Mouse (Mus musculus) urinary bladder, adult 18-20 months (tissue): ENCODE measurements around the gene Cacna1e.

ENCODE experiments used
- DNase-seq, 2 experiments: peaks; one replicate each; pipeline ENCODE4 v3.0.0; 2022; ENCODE audit warnings: low spot score in 2 of 2, mixed read lengths in 2 of 2

The Cacna1e gene

DNA sequence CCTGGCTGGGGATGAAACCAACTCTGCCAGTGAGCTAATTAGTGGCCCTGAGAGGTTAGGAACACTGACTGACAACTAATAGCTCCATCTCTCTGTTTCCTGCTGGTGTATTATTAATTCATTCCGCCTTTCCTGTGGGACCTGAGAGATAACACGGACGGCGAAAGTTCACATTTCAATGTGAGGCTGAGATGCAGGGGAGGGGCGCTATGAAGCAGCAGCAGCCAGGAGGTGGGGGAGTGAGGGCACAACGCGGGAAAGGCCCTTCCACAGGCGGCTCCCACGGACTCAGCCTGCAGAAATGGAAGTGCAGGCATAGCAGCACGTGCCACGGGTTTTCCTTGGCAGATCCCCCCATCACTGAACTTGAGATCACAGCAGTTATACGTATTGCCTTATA, 99.4 kb downstream of the Cacna1e start:
- no peak for DNase-seq

DNA sequence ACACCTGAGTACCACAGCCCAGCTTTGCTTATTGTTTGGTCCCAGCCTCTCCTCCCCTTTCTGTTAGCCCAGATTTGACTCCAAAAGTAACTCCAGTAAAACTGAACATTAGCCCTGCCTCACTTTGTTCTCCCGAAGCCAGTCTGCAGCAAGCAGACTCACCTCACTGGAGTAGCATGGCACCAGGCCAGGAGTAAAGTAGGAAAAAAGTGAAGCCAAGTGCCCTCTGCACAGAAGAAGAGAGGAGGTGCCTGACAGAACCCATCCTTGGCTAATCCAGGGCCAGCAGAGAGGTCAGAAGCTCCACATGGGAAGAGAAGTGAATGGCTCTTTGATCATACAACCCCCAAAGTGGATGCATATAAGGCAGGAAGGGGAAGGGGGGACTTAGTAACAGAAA, 100.8 kb downstream of the Cacna1e start:
- no peak for DNase-seq

DNA sequence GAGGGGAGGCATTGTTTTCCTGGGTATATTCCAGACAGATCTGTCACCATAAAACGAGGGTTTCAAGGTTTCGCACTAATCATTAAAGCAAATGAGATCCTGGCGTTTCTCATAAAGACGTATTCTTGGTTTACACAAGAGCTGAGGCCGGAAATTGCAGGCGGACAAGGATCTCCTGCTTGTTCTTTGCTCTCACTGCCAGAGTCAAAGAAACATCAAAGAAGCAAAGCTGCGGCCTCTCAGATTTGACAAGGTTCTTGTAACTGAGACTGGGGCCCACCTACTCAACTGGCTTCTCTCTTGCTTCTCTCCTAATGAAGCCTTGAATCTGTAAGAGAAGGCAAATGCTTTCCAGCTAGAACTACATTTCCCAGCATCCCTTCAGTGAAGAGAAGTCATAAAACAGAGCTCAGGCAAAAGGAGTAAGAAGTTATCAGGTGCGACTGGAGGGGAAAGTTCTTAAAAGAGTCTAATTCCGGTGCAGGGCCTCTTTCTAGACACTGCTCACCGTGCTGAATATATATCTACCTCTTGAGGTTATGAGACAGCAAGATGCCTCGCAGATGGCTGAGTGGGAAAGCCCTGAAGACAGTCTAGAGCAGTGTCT, 104.3 kb downstream of the Cacna1e start:
- DNase-seq = no peak

DNA sequence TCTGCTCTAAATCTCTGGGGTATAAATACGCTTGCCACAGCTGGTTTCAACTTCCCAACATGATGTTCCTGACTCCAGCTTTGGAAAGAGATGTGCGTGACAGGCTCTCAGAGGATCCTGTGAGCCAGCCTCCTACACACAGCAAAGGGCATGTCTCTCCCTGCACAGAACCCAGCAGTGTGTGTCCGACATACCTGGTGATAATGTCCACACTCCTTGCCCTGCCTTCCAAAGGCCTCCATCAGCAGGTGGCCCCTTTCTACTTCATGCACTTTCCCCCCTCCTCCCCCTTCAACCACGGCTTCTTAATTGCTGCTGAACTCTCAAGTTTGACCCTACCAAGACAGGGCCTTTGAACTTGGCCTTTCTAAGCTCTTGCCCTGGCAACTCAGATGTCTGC, 108.0 kb downstream of the Cacna1e start:
- no peak for DNase-seq

DNA sequence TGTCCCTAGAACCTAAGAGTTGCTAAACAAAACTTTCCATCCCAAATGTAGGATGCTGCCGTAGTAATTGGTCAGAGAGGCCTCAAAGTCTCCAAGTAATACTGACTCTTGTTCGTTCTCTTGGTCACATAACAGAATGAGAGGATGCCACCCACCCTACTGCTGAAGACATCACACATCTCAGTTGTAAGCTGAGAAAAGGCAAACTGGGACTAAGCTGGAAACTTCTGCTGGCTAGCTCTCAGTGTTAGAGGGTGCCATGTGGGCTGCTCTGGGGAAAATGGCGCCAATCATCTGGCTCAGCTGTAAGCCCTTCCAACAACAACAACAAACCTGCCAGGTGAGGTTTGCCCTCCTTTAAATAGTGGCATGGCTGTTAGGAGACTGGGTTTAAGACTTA, 109.8 kb downstream of the Cacna1e start:
- no peak for DNase-seq

DNA sequence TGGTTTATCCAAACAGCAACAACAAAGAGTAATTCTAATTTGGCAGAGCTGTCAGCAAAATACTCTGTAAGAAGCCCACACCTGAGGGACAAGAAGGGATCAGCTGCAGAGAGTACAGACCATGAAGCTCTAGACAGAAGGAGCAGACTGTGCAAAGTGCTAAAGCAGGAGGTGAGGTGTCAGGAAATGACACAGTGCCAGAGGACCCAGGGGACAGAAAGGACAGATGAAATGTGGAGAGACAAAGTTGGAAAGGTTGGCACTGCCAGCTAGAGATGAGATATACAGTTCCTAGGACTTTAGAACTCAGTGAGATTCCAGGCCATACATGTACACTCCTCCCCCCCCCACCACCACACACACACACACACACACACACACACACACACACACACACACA, 113.2 kb downstream of the Cacna1e start:
- DNase-seq = no peak

DNA sequence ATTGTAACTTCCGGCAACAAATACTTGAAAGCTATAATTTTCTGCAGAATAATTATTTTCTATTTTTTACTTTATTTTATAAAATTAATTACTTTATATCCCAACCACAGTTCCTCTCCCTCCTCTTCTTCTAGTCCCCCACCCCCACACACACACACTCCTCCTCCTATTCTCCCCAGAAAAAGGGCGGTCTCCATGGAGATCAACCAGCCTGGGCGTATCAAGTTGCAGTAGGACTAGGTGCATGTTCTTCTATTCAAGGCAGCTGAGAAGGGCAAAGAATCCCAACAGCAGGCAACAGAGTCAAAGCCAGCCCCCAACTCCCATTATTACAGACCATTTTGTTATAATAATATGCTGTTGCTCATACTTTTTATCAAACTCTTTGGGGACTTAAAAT, 113.8 kb downstream of the Cacna1e start:
- no peak for DNase-seq

DNA sequence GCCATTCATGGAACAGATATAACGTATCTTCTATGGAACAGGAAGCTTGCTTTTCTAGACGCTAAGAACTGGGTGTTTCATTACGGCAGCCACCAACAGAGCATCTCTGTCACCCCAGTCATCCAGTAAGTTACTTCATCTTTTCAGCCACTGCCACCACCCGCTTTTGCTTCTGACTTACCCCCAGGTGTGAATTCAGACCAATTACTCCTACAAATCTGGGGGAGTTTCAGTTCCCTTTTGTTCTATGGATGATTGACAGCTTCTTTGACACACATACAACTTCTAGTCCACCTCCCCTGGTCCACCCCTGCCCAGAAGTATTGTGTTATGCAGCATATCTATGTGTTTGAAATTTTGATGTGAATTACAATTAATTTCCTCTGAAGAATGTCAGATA, 121.2 kb downstream of the Cacna1e start:
- no peak for DNase-seq

DNA sequence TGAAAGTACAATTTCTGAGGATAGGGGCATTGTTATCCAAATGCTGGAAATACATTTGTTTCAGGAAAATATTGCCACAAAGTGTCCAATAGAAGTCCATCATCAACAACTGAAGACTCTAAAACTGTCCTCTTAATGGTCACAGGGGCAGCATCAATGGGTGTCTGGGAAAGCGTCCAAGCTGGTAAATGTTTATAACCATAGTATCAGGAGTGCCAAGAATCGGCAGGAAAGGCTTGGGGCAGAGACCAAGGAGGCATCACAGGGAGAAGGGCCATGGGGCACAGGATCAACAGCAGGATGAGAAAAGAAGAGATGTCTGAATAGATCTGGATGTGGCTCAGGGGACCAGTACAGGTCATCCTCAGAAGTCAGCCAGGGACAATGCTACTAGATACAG, 132.2 kb downstream of the Cacna1e start:
- no peak for DNase-seq

DNA sequence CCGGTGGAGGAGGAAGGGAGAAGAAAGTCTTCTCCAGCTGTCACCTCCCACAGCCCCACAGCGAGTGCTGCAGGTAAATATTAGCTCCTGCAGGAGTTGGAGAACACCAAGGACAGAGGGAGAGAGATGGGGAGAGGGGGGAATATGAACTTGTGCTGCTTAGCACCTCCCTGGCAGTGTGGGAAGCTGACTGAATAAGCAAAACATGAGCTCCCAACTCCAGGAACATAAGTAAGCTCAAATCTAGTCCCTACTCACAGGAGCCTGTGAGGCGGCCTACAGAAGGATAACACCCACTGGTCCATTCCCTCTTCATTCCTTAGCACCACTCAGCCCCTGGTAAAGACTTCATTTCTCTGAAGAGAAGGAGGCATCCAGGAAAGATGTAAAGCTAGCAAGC, 135.8 kb downstream of the Cacna1e start:
- DNase-seq = no peak

DNA sequence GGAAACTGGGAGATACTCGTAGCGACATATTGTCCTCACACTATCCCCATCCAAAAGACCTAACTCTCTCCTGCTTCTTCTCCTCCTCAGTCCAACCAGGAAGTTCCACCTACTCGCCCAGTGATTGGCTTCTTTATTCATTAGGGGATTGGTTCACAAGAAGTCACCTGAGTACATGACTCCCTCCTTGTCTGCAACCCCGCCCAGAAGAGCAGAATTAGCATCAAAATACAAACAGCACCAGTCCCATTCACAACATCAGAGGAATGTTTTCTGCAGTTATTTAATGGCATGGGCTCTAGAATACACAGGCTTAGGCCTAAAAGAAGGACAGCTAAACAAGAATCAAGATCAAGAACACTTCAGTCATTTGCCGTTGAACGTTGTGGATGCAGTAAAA, 139.1 kb downstream of the Cacna1e start:
- no peak for DNase-seq

DNA sequence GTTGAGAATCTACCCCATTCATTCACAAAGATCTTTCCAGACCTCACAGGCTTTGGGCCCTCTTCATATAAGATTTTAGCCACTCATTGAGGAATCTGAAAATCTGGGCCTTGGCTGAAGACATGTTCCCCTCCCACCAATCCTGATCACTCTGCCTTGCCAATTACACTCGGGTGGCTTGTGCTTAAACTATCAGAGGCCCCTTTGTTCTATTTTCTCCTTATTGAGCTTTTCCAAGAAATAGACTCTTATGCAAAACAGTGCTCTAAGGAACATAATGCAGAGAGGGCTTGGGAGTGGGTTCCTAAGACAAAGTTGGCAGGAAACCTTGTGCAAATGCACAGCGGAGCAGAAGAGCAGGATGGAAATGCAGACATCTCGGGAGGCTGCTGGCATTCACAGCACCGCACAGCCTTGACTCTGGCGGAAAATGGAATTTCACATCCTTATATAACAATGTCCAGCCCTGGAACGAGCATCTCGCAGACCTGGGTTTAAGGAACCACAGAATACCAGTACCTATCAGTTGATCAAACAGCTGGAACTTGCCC, 153.8 kb downstream of the Cacna1e start:
- DNase-seq = no peak

DNA sequence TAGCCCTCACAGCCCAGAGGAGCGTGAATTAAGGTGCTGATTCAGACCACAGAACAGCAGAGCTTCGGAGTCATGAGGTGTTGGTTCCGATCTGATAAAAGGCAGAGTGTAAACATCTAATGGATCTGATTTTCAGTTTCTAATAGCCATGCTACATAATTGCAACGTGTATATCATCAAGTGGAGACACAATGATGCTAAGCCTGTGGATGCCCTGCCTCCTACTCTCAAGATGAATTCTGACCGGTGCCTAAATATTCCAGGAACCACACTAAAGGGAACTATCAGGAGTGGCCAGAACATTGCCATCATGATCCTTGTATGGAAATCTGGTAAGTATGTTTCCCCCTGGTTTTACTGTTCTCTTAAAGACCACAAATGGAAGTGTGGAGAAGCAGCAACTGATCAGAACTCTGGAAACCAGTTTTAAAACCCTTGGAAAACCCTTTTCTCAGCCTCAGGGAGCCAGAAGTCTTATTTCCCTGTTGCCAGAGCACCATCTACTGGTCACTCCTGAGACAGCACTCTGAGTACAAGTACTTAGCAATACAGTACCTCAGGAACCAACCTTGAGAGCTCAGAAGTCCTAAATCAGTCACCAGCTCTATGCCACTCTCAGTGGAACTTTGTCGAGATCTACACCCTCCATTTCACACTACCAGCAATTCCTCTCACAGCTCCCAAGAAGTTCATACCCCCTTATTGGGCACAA, 154.9 kb downstream of the Cacna1e start:
- peak; percentile 19 to 34 for DNase-seq

DNA sequence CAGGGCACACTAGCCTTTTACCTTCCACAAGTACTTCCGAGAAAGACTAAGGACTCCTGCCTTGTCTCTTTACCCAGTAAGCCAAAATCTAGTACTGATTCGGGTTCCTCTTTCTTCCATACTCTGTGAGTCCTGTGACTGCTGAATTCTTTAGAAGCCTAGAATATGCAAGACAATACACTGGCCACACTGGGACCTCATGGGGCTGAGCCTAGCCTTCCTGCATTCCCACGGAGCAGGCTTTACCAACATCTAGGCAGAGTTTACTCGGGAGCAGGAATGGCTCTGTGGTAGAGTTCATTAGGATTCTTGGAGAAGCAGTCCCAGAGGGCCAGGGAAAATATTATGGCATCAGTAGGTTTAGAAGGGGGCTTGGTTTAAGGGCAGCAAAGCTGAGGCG, 155.6 kb downstream of the Cacna1e start:
- DNase-seq = no peak

DNA sequence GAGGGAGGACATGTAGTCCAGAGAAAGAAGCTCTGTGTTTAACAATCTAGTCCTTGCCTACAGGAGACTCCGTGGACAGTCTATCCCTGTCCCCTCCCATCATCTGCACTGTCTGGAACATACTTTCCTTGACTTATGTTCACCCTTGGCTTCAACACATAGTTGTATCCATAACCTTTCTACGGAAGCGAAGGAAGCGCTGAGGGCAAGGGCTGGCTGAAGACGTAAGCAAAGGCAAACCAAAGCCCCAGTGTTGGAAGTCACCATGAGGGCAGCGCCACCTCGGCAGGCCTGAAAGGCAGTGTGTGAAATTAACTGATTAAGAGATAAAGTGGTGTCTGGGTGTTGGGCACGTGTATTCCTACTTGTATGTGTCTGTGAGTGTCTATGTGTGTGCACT, 156.6 kb downstream of the Cacna1e start:
- no peak for DNase-seq

DNA sequence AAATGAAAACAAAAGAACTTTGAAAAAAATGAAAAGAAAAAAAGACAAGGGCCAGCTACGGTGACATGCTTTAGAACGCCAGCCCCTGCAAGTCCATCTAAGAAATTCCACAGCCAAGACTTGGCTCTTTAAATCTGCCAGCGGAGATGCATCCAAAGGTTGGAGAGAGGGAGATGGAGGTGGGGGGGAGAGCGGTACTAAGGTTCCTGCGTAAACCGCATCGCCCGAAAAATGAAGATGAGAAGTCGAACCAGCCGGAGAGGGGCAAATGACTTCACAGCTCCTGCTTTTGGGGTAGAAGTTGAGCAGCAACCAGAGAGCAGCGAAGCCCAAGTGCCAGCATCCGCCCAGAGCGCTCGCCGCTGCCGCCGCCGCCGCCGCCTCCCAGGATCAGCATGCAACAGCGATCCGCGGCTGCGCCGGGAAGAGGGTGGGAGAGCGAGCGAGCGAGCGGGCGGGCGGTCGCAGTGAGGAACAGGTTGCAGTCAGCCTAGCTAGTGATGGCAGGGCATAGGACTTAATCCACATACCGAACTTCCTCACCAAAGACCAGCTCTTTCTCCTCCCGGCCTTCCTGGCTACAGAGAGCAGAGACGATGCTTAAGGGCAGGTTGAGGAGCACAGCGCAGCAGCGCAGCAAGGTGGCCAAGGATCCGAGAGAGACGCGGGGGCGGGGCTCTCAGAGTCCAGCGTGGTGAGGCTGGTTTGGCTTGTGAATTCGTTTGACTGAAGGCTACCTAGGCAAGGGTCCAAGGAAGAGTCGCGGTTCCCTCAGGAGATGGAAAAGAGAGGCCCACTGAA, 157.7 kb downstream of the Cacna1e start:
- peak in 1 of 2 experiments; percentile 13 for DNase-seq

DNA sequence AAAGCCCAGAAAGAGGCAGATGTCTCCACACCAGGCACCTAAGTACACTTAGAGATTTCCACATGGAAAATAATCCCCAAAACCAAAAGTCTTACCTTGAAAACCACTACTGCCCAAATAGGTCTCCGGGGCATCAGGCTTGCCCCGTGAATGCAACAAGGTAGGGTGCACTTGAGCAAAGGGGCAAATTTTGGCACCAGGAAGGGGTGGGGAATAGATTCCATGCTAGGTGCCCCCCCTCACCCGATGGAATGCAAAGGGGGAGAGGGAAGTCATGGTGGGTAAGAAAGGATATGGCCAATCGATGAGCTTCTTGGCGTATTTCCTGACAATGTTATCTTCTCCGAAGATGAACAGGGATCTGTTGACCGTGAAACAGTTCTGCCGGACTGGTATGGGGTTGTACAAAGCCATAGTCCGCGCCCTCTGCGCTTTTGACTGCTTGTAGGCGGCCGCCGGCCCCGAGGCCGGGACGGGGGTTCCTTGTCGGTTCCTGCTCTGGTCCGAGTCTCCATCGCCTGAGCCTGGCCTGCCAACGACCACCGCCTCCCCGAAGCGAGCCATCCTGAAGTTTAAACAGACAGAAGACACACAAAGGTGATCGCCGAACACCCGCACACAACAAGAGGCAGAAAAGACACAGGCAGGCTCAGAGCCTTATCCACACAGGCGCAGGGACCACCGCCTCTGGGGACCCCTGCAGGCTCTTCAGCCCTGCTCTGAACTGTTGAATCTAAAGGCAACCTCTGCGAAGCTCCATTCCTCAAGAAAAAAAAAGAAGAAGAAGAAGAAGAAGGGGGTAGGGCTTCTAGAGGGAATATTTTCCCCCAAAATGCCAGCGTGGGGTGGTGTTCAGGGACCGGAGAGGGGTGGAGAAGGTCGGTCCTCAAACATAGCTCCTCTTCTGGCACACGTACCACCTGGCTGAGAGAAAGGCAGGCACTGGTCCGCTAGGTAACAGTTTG, 158.7 kb downstream of the Cacna1e start:
- no peak for DNase-seq

DNA sequence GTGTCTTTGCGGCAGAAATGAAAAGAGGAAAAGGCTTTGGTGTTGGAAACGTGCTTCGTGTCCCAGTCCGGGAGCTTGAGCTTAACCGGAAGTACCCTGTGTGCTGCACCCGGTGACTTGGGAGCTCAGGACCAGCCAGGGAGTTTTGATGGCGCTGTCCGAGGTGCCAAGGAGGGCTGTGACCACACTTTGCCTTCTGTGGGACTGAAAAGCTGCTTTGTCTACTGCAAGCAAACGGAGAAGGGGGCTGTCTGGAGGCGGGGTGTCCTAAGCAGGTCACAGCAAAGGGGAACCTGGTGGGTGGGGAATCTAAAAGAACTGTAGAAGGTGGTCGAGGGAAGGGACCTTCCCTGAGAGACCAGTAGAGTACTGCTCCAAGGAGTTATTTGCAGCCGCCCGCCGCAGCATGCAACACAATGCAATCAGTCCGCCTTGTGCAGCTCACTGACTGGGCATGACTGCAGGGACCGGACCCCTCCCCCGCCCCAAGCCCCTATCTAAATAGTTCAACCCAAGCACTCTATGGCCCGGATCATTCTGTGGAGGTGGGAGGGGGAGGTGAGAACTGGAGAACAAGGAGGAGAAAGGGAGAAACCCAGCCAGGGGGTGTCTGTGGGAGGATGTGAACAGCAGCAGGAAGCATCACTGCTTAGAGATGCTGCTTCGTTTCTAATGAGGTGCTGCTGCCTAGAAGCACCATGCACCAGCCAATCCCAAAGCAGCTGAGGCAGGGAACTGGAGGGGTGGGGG, 160.6 kb downstream of the Cacna1e start:
- DNase-seq = no peak

DNA sequence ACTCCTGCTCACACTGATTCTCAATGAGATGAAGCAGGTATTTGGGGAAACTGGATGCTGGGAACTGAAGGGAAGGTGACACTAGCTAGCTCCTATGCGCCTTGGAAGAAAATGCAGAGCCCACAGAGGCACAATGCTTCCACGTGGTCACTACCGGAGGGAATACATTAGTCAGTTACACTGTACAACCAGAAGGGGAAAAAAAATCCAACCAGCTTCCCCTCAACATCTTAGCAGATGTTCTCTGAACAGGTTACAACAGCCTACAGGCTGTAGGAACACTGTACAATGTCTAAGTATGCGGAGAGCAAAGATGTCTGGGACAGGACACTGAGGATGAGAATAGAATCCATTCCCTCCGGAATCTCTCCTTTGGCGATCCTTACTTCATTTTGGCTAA, 161.2 kb downstream of the Cacna1e start:
- DNase-seq = no peak

DNA sequence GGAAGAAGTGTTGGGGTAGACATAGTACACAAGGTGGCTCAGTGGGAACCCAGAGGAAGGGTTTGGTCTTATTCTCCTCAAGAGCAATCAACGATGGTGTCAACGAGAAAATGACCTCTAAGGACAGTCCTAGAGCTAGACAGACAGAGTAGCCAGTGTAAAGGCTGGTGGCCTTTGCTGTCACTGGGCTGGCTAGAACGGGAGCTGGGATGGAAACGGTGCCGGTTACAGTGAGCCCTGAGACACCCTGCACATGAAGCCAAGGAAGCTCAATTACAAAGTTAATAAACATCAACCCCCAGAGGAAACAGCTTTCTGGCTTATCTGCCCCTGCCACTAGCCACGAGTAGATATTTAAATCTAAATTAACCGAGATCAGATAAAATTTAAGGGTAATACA, 168.7 kb downstream of the Cacna1e start:
- DNase-seq = no peak

DNA sequence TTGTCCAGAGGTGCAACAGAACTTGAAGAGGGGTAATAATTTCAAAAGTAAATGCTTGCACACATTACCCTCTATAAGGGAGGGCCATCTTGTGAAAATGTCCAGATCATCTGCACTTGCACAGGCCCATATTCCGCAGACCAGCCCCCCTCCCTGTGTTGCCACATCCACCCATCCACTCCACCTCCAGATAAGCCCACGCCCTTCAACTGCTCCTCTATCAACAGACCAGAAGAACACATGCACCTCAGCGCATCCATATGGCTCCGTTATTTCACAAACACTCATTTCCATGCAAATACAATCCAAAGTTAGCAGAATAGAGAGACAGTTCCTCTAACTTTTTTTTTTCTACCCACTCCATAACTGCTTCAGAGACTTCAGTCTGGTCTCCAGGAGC, 171.6 kb downstream of the Cacna1e start:
- no peak for DNase-seq
